Mouse (Mus musculus) midbrain, embryonic 15.5 days (tissue): Measurements from ENCODE around the gene Ostf1. TPM values are rescaled to one million over a fixed set of nuclear protein-coding genes. Genes with fewer than 3 reads are reported as not detected.

Experiments
- polyA plus RNA-seq: library from polyadenylated mRNA; unstranded; fragments of >200 nt; fragmentation: Nextera tagmentation; extraction: Ambion mirVana; gene quantifications from 2 replicates; pipeline ENCODE4 v1.2.1, GENCODE M21; 2015

Gene Ostf1
- polyA plus RNA-seq, 1 experiment from 2014 or later: 37.2 TPM

Other genes starting within 250 kb of the Ostf1 start
- gene Nmrk1, start 127 bp upstream of the Ostf1 start, polyA plus RNA-seq: 6.6 and 7.2 TPM in 2 replicates
- gene Carnmt1, start 38.9 kb upstream of the Ostf1 start, polyA plus RNA-seq: 11.2 and 13.6 TPM in 2 replicates
- gene D030056L22Rik, start 81.4 kb upstream of the Ostf1 start, polyA plus RNA-seq: 45.7 and 50.8 TPM in 2 replicates
- gene Trpm6, start 118.2 kb upstream of the Ostf1 start, polyA plus RNA-seq: 0.41 and 0.43 TPM in 2 replicates